Mouse (Mus musculus): ENCODE data around the gene Gm5089. TPM values are rescaled to one million over a fixed set of nuclear protein-coding genes. Genes with fewer than 3 reads are reported as not detected.

The Gm5089 gene
- polyA plus RNA-seq (2014; fragmentation: Illumina TruSeq; extraction: RNeasy Lipid Tissue Mini Kit (QIAGEN cat#74804); ENCODE audit: low read depth, low replicate concordance): not detected

DNA sequence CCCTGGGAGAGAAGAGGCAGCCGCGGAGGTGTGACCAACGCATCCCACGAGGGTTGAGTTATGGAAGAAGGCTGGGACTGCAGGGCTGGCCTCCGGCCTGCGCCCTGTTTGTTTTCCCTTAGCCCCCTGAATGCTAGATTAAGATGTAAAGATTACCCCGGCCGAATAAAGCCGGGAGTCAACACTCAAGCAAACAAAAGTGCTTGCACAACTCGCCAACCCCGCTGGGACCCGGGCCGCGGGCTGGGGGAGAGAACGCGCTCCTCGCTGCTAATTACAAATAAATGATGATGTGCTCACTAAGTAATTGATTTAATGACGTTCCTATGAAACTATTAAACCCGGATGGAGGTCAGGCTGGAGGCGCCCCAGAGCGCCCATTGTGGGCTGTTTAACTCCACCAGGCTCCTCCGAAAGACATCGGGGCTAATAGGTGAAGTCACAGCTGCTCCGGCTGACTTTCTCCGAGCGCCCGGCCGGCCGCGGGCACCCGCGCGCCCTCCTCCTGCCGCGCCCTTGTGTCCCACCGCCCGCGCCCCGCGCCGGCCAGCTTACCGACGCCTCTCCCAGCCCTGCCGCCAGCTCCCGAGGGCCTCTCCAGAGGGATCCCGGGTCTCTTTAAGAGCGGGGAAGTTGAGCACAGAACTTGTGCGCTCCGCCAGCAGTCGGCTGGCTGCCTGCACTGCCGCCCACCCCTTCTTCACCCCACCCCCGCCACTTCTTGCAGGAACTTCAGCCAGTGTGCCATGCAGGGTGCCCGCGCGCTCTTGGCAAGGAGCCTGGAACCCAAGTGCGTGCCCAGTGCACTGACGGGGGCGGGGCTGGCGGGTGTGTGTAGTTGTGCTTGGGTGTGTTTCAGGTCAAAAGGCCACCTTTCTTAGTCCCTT lies at the start of gene Gm5089:
TSS of gene Gm5089 (minus strand) at position 620 of the 887 bp plus-strand sequence.

DNA sequence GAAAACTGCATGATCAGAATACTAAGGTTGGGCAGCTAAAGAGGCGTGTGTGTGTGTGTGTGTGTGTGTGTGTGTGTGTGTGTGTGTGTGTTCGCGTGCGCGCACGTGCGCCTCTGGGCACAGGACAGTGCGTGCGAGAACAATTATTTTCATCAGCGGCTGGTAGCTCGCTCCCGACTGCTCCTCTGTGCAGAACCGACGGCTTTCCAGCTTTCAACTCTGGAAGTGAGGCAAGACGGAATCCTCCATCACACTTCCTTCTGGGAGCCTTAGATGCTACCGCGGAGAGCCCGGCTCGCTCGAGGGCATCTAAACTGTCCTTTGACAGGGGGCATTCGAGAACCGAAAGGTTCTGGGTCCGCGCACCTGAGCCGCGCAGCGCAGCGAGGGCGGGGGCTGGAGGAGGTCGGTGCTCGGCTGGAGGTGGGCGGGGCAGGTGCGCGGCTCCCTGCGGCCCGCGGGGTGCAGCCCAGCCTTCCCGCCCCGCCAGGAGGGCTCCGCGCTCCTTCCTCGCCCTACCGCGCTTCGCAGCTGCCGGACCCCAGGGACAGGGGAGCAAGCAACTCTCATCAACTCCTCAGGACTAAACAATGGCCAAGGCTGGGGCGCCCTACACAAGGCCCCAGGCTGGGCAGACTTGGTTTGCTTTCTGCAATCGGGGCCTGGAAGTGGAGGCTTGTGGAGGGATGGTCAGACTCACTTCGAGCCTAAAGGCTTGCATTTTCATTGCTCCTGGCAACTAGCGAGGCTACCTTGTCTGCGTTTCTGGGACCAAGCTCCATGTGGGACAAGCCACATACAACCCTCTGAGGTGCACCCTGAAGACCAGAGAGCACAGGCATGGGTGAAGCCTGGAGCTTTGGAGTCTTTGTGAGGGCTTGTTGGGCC lies 39.8 kb upstream of the Gm5089 start, which contains the start of gene Gm10837:
TSS of gene Gm10837 (plus strand) at position 146 of the 888 bp plus-strand sequence.

DNA sequence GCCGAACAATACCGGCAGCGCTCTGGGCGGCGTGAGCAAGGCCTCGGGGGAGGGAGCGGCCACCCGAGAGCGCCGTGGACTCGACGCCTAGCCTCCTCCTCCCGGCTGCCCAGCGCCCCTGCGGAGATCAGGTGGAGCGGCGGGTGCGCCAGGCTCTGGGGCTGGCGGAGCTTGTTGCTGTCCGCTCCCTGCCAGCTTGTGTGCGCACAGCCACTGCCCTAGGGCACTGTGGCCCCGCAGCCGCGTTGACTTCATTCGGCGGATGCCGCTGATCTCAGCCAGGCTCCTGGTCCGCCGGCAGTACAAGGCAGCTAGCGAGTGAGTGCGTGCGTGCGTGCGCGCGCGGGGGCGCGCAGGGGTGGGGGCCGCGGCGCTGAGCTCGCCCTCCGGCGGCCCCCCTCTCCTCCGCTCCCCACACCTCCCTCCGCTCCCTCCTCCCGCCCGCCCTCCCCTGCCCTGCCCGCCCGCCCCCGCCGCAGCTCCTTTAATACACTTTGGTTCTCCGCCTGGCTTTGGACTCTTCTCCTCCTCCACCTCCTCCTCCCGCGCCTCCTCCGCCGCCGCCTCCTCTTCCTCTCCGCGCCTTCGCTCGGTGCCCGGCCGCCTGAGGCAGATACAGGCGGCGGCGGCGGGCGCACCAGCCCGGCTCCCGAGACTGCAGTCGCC lies 24.1 kb upstream of the Gm5089 start, which contains the start of gene Zic2:
TSS of gene Zic2 (plus strand) at position 545 of the 666 bp plus-strand sequence.

DNA sequence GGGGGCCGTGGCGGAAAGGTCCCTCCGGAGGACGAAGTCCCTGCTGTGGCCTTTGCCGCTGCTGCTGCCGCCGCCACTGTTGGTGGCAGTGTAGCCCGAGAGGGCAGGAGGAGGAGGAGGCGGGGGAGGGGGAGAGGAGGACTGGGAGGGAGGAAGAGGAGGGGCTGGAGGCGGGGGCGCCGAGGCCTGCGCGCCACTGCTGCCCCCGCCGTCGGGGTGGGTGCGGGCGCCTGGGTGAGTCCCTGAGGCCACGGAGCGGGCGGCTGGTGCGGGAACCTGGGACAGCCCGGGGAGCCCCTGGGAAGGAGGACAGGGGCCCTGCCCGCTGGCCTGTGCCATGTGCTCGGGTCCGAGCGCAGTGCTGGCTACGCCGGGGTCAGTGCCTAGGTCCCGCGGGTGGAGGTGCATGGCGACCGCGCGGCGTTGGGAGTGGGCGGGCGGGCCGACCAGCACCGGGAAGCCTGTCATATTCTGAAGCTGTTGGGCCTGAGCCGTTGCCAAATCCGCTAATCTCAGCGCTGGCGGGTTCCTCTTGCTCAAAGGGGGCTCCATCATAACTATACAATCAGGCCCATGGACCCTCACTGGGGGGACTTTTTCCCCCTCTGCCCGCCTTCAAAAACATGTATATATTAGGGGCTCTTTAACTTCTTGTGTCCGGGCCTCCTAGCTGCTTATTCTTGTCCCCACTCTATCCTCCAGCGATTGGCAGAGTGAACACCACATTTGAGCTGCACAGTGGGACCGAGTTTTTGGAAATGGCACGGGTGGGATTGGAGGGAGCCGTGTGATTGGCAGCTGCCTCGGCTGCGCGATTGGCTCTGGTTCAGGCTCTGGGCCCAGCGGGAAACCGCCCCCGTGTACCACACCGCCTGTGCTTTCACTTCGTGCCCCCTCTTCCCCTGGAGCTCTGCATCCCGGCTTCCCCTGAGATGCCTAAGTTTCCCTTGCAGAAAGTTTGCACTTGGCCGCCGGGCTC lies 14.1 kb upstream of the Gm5089 start, which contains the start of gene Zic5:
TSS of gene Zic5 (minus strand) at position 915 of the 979 bp plus-strand sequence.

Other genes with a start within 250 kb of the Gm5089 start
- gene Zic5, start 14.6 kb upstream of the Gm5089 start, polyA plus RNA-seq (2014; fragmentation: Illumina TruSeq; extraction: RNeasy Lipid Tissue Mini Kit (QIAGEN cat#74804); ENCODE audit: low read depth, low replicate concordance): not detected
- gene Zic2, start 24.3 kb upstream of the Gm5089 start, polyA plus RNA-seq (2014; fragmentation: Illumina TruSeq; extraction: RNeasy Lipid Tissue Mini Kit (QIAGEN cat#74804); ENCODE audit: low read depth, low replicate concordance): not detected
- not detected for gene Gm10837, start 39.5 kb upstream of the Gm5089 start, polyA plus RNA-seq (2014; fragmentation: Illumina TruSeq; extraction: RNeasy Lipid Tissue Mini Kit (QIAGEN cat#74804); ENCODE audit: low read depth, low replicate concordance)
- gene Pcca, start 83.2 kb upstream of the Gm5089 start, polyA plus RNA-seq (2014; fragmentation: Illumina TruSeq; extraction: RNeasy Lipid Tissue Mini Kit (QIAGEN cat#74804); ENCODE audit: low read depth, low replicate concordance): 92.4 TPM

All from heart, adult 10 weeks (tissue).